Mouse (Mus musculus) lung, adult 2 months (tissue): ENCODE results near the gene Ina. TPM values are rescaled to one million over a fixed set of nuclear protein-coding genes. Genes with fewer than 3 reads are reported as not detected.

Experiments
- DNase-seq: peaks from one replicate; pipeline ENCODE4 v3.0.0; 2022
- H3K4me1 ChIP-seq: fragments of 200-500 bp; 2 replicates; pipeline ENCODE4 v1.6.1; 2011; ENCODE audit warnings: low read length; ENCODE audit not compliant: control insufficient read depth, insufficient read depth
- H3K4me3 ChIP-seq: fragments of 200-500 bp; replicated peaks from 2 replicates; pipeline ENCODE3; 2011; ENCODE audit warnings: low read depth, mild to moderate bottlenecking, control low read depth, low read length; ENCODE audit errors: extremely low read depth
- CTCF ChIP-seq: fragments of 200-500 bp; IDR thresholded peaks from 2 replicates; pipeline ENCODE4 v1.5.1; 2011; ENCODE audit warnings: mild to moderate bottlenecking, low read length, control low read depth; ENCODE audit not compliant: insufficient read depth
- POLR2A ChIP-seq: fragments of 200-500 bp; IDR thresholded peaks from 2 replicates; pipeline ENCODE4 v1.6.1; 2011; ENCODE audit warnings: low read depth, mild to moderate bottlenecking, control low read depth, low read length, borderline replicate concordance; ENCODE audit errors: extremely low read depth
- WGBS: fragments of 180-500 bp; shearing (Covaris S2); methylation state at CpG from one replicate; pipeline ENCODE4 v1.1.7; 2018; 5-methylcytosine and 5-hydroxymethylcytosine counted together
- polyA plus RNA-seq: library from polyadenylated mRNA; depleted of rRNA; stranded (reverse); fragments of >200 nt; gene quantifications from 2 replicates; pipeline ENCODE4 v1.2.3, GENCODE M21; 2012

Ina gene
- polyA plus RNA-seq, 1 experiment, result 0.04 TPM

- H3K4me1 ChIP-seq, result no peaks in the 10 kb centered on the region
- no peak overlapping the region for H3K4me3 ChIP-seq
- WGBS, result 75% methylated on average over 13 of the region's 13 CpGs
- DNase-seq, result no peak
- no peak for TF ChIP-seq CTCF
Observed at GRCm38 (mm10) chr19:47023546-47023945, 9.0 kb downstream of the Ina start.

- no peak for DNase-seq
Observed at GRCm38 (mm10) chr19:47024954-47025353, 10.5 kb downstream of the Ina start.

GRCm38 (mm10) chr19:47026513-47026912 is 12.0 kb downstream of the Ina start:
- WGBS, result 88% methylated on average over 4 of the region's 4 CpGs
- DNase-seq, result no peak

More at GRCm38 (mm10) chr19:47024954-47025353, 10.5 kb downstream of the Ina start:
- H3K4me3 ChIP-seq, result no peak overlapping the region
- whole genome bisulfite sequencing, result 52% methylated on average over 10 of the region's 10 CpGs
- TF ChIP-seq POLR2A (no peak), CTCF (no peak)
- no peaks in the 10 kb centered on the region for H3K4me1 ChIP-seq

GRCm38 (mm10) chr19:47029796-47030195 is 15.3 kb downstream of the Ina start:
- no peak for TF ChIP-seq CTCF
- TF ChIP-seq POLR2A, result no peak
- 85% methylated on average over 9 of the region's 9 CpGs for WGBS
- Histone ChIP-seq H3K4me1 (no peaks in the 10 kb centered on the region), H3K4me3 (no peak overlapping the region)
- DNase-seq, result no peak

More at GRCm38 (mm10) chr19:47026513-47026912, 12.0 kb downstream of the Ina start:
- TF ChIP-seq POLR2A (no peak), CTCF (no peak)
- H3K4me1 ChIP-seq, result no peaks in the 10 kb centered on the region
- H3K4me3 ChIP-seq, result no peak overlapping the region

- Histone ChIP-seq H3K4me1 (no peaks in the 10 kb centered on the region), H3K4me3 (no peak overlapping the region)
- no peak for DNase-seq
- 87% methylated on average over 6 of the region's 6 CpGs for WGBS
- TF ChIP-seq POLR2A, result no peak
- no peak for TF ChIP-seq CTCF
Observed at GRCm38 (mm10) chr19:47031770-47032169, 17.3 kb downstream of the Ina start.

GRCm38 (mm10) chr19:47034916-47035315 is 20.4 kb downstream of the Ina start:
- DNase-seq, result no peak
- TF ChIP-seq POLR2A (no peak), CTCF (no peak)
- H3K4me1 ChIP-seq, result no peaks in the 10 kb centered on the region
- H3K4me3 ChIP-seq, result no peak overlapping the region
- WGBS, result 72% methylated on average over 4 of the region's 4 CpGs

GRCm38 (mm10) chr19:47036596-47036995 is 22.1 kb downstream of the Ina start:
- whole genome bisulfite sequencing, result 82% methylated on average over 3 of the region's 3 CpGs
- Histone ChIP-seq H3K4me1 (no peaks in the 10 kb centered on the region), H3K4me3 (no peak overlapping the region)
- no peak for DNase-seq
- TF ChIP-seq POLR2A (no peak), CTCF (no peak)

GRCm38 (mm10) chr19:47040720-47041473 is 26.4 kb downstream of the Ina start:
- H3K4me1 ChIP-seq, result no peaks in the 10 kb centered on the region
- TF ChIP-seq CTCF, result no peak
- TF ChIP-seq POLR2A, result no peak
- no peak for DNase-seq
- H3K4me3 ChIP-seq, result no peak overlapping the region
- WGBS, result 82% methylated on average over 3 of the region's 3 CpGs

- no peak overlapping the region for H3K4me3 ChIP-seq
- 76% methylated on average over 3 of the region's 3 CpGs for WGBS
- DNase-seq, result no peak
- H3K4me1 ChIP-seq, result no peaks in the 10 kb centered on the region
- TF ChIP-seq POLR2A, result no peak
- TF ChIP-seq CTCF, result no peak
Observed at GRCm38 (mm10) chr19:47043608-47044007, 29.1 kb downstream of the Ina start.

GRCm38 (mm10) chr19:47046343-47046742 is 31.8 kb downstream of the Ina start:
- H3K4me1 ChIP-seq, result peaks cover 3% of the 10 kb centered on the region; the same call in 1 of the 2 replicates
- TF ChIP-seq POLR2A (no peak), CTCF (no peak)
- no peak overlapping the region for H3K4me3 ChIP-seq
- DNase-seq, result no peak
- 96% methylated on average over 1 of the region's 1 CpGs for WGBS
